Mouse (Mus musculus) megakaryocyte progenitor cell, adult 5-6 weeks (primary cell): ENCODE data around the gene Atxn7l1. TPM values are rescaled to one million over a fixed set of nuclear protein-coding genes. Genes with fewer than 3 reads are reported as not detected.

Experiments
- ATAC-seq: replicated peaks from 2 replicates; pipeline ENCODE4 v1.8.0; 2016; ENCODE audit warnings: mild to moderate bottlenecking, moderate TSS enrichment, inconsistent platforms; ENCODE audit not compliant: poor library complexity
- total RNA-seq, 2 experiments: library from RNA; stranded (forward) in 1 of 2; stranded (reverse) in 1 of 2; fragments of 157-497, 149-512 nt in 1 of 2; fragments of 200-1000 nt in 1 of 2; gene quantifications; 2 replicates each; pipeline versions ENCODE4 v1.2.3 to v1.2.4; 2015 to 2017

Atxn7l1 gene
- total RNA-seq, 2 experiments from 2014 or later, result 33.1 to 96.1 TPM

DNA sequence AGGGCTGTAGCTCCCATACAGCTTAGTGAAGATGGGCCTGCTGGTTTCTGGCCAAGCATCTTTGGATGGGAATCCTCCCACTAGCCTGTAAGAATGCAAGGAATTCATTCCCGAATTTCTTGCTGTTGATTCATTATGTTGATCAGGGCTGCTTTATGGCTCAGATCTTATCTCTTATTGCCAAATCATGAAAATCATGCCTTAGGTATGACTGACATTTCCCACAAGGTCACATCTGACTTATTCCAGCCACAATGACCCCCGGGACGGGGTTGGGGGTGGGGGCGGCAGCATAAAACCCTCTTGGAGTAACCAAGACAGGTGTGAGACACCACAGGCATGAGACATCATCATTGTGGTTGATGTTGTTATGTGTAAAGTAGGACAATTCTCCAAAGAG lies 34.4 kb downstream of the Atxn7l1 start:
- no peak for ATAC-seq

DNA sequence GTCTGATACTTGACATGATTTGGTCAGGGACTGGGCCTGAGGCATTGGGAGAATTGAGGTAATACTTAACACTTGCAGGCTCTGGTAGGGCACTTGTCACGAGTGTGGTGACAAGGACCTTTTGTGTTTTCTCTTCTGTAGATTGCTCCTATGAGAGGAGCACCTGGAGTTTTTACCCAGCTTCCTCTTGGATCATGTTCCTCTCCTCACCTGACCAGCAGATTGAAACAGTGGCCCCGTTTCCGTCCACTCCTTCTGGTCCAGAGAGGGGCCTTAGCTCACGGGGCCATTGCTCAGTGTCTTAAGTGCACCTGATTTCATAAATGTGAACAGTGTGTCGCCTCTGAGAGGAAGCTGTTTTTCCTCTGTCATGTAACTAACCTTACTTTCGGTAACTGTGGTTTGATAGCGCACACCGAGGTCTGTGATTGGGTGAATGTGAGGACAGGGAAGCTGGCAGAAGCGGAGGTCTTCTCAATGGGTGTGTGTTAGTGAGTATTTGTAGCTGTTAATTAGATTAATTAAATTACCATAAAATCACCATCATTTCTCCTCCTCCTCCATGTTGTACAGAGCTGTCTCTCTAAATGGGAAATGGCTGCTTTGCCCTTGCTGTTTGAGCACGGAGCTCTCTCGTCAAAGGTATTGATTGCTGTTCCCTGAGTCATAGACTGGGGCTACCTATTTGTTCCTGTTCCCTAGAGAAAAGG lies 35.1 kb downstream of the Atxn7l1 start:
- ATAC-seq, result peak; percentile 78

DNA sequence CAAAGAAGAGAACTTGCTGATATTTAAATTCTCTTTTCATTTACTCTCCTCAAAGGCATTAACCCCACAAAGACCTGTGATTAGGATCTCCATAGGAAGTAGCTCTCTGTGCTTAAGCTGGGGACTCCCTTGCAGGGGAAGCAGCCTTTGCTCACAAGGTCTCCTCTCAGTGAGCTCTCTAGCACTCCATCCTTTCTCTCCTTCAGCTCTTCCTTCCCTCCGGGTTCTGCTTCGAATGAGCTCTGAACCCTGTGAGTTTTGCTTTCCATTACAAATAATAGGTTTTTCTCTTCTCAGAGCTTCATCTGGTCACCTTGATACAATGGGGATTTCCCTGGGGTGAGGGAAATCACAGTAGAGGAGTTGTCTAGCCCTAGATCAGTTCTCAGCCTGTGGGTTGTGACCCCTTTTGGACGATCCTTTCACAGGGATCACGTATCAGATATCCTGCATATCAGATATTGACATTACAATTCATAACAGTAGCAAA lies 35.7 kb downstream of the Atxn7l1 start:
- ATAC-seq, result 0 out of 2 replicates have a peak, but pooled peaks have one; percentile 12

DNA sequence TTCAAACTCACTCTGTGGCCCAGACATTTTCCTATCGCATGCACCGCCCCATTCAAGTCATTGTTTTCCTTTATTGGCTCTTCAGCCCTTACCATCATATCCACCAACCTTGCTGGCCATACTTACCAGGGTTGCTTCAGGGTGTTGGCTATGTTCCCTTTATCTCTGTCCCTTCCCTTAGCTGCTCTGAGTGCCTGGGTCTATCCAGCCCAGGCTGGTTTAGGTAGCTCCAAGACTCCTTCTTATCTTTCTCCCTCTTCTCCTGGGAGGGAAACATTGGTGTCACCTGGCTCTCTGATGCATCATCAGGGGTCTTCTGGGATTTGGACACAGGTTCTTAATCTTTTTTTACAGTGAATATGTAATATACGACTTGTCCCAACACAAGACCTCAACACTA lies 36.6 kb downstream of the Atxn7l1 start:
- ATAC-seq, result 0 out of 2 replicates have a peak, but pooled peaks have one; percentile 18

DNA sequence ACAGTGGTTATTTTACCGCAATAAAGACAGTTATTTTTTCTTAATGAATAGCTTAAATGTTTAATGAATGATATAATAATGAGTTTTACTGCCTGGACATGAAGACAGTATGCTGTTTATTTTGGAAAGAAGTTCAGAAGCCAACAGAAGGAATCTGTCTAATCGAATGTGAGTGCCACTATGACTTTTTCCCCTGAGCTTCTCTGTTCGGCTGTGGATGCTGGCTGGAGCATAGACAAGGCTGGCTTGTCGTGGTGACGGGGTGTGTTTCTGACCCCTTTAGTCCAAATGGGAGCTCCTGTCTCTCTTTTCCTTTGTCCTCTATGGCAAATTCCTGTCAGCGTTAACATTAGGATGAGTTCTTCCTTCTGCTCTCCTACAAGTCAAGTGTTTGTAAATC lies 37.6 kb downstream of the Atxn7l1 start:
- ATAC-seq, result no peak

DNA sequence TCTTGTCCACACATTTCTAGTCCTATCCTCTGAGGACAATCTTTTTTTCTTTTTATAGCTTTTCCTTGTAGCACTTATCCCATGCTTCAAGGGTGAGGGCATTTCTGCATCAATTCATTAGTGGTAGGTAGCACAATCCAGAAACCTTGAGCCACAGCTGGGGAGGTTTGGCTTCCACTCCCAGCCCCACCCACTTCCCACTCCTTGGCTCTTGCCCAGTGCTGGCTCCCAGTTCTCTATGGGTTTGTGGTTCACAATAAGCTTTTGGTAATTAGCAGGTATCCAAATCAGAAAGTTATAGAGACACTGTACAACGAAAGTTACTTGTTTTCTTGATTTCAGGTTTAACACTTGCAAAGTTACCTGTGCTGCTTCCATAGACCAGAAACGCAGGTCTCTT lies 38.8 kb downstream of the Atxn7l1 start:
- ATAC-seq, result no peak

DNA sequence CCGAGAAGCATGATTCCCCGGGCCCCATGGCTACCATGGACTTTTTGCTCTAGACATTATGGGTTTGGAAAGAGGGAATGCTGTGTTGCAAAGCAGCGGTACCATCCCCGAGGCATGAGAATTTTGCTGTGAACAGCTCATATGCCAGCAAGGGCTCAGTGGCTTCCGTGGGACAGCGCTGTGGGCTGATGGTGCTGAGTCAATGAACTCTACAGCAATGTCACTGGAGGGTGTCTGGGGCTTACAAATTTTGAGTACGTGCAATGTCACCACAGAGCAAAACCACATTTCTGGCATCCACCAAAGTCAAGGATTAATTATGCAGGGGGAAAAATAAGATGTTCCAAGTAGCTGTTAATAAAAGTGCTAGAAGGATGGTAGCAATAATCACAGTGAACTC lies 42.6 kb downstream of the Atxn7l1 start:
- no peak for ATAC-seq

DNA sequence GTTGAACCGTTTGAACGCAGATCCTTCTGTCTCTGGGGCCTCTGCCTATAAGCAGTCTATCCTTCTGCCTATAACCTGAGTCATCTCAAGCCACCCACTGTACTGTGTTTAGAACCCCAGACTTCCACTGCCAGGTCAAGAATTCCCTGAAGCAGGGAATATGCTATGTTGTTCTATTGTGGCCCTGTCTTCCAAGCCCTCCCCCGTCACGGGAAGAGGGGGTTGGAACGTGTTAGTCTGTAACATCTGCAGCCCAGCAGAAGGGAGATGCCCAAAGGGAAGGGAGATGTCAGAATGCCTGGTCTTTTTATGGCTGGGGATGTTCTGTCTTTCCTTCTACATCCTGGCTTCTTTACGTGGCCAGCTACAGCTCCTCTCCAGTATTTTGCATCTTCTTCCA lies 43.1 kb downstream of the Atxn7l1 start:
- ATAC-seq, result no peak

DNA sequence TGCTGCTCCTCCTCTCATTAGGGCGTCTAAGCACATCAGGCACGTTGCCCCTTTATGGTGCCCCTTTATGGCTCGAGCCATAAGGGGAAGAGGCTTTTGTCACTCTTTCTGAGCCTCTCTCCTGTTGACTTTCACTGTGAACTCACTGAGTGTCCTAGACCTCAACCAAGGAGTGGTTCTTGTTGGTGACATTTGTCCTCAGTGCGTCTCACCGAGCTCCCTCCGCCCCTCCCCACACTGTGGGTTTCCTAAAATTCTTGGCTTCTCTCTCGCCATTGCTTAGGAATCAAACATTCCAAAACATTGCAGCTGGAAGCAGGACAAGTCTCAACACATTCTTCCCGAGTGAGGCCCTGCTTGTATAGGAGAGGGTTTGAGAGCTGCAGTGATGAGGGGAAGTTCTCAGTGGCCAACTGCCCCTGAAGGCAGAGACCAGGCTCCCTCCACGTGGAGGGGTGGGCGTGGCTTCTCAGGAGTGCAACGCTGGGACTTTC lies 46.0 kb downstream of the Atxn7l1 start:
- ATAC-seq, result no peak; the same call in 1 of the 2 replicates

DNA sequence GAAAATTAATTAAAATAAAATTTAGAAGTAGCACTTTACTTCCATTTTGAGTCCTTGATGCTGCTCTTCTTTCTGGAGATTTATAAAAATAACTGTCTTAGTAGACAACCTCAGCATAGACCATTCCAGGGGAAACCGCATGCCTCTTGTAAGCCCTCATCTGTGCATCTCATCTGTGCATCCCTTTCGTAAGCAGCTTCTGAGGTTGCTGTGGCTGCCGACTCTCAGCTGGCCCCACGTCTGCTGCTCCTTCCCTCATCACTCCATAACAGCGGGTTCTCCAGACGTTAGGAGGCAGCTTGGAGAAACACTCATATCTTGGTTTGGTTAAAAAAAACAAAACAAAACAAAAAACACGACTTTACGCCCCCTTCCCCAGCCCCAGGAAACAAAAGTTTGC lies 47.7 kb downstream of the Atxn7l1 start:
- no peak for ATAC-seq

DNA sequence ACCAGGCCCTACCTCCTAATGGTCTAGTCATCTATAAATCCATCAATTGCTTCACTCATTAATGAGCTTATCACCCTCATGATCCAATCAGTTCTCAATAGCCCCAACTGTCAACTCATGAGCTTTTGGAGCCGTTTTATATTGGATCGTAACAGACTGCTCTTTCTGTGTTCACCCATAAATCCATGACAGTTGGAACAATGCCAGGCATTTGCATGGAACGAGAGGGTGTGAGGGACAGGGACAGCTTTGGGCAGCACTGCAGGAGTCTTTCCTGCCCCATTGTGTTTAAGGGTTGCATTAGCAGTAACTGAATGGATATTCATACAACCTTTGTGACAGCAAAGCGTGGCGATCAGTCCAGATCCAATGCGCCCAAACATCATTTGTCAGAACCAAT lies 49.8 kb downstream of the Atxn7l1 start:
- ATAC-seq, result no peak

DNA sequence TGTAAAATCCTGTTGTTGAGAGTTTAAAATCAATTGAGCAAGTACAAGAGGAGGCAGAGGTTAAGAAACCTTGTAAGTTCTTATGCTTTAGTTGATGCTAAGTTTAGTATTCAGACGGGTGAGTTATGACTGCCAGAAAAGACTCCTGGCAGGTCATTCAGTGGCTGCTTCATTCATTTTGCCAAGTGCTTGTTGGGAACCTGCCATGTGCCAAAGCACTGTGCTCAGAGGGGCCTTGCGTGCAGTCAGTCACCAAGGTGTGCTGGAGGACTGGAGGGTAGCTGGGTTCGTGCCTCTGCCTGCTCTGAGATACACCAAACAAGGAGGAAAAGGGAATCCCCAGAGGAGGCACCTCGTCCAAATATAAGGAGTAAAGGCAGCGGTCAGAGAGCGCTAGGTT lies 50.3 kb downstream of the Atxn7l1 start:
- no peak for ATAC-seq

DNA sequence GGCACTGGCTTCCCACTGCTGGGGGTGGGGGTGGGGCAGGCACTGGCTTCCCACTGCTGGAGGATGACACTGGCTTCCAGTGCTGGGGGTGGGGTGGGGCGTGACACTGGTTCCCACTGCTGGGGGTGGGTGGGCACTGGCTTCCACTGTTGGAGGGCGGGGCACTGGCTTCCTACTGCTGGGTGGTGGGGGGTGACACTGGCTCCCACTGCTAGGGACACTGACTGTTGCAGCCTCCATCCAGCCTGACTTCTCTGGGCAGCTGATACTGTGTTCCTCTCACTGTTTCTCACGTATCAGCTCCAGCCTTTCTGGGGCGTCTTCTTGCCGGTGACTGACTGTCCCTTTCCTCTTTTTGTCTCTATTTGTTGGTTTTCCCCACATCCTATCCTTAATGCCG lies 53.6 kb downstream of the Atxn7l1 start:
- ATAC-seq, result no peak

DNA sequence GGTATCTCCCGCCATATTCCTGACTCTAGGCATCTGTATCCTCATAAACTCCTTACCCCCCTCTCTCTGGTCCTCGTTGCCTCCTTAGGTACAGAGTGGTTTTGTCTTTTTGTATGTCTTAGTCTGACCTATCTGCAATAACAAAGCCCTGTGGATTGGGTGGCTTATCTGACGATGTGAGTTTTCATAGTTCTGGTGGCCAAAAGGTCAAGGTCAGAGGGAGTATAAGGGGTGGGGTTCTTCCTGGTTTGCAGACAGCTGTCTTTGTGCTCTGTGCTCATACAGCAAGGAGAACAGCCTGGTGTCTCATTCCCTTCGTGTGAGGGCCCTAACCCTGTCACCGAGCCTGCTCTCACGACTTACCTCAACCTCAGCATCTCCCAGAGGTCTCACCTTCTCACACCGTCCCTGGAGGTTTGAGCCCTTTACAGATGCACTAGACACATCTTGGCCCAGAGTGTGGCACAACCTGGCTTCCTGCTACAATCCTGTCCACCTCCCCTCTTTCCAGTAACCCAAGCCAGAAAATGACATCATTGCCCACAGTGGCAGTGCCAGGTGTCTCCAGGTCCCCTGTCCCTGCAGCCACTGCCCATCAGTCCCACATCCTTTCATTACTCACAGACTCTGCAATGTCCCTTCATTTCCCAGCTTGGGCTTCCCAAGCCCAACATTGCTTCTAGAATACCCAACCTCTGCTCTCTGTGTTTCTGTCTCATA lies 54.2 kb downstream of the Atxn7l1 start:
- ATAC-seq, result no peak

DNA sequence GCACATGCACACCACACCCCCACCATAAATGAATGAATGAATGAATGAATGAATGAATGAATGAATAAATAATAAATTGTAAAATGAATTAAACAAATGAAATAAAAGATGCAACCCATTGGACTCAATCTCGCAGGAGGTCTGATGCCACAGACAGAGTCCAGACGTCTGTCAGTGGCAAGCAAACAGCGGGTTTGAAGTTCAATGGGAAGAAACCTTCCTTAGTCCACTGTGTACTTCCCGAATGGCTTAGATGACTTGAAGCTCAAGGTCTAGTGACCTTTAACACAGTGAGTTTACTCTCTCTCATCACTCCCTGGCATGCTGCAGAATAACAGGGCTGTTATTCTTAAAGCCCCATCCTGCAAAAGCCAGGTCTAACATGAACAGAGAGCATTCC lies 57.8 kb downstream of the Atxn7l1 start:
- ATAC-seq, result no peak

DNA sequence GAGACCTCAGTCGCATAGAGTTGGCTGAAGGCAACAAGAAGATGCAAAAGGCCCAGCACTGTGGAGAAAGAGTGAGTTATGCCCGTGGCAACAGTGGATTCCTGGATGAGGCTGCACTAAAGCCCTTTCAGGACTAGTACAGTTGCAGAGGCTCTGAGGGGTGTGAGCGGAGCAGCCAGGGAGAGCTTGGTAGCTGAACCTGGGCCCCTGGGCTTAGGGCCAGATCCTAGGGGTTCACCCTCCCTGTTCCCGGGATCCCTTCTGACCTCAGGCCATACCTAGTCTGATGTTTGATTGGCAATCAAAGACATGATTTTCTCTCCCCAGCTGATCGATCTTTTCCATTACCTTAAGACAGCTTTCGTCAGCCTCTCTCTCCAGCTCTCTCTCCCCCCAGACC lies 58.8 kb downstream of the Atxn7l1 start:
- no peak for ATAC-seq

DNA sequence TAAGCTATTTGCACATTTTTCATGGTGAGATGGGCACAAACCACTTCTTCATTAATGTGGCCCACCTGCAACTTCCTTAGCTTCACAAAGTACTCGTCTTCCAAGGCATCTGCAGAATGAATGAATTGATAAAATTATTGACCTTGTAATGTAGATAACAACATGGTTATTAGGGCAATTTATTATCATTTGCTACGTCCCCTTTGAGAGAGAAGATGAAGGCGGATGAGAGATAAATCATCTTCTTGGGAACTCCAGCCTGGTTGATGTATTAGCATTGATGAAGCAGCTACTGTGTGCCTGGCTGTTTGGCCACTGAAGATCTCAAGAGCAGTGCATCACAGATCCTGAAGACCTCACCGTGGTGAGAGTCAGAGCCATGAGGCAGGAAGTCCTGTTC lies 63.4 kb downstream of the Atxn7l1 start:
- no peak for ATAC-seq

DNA sequence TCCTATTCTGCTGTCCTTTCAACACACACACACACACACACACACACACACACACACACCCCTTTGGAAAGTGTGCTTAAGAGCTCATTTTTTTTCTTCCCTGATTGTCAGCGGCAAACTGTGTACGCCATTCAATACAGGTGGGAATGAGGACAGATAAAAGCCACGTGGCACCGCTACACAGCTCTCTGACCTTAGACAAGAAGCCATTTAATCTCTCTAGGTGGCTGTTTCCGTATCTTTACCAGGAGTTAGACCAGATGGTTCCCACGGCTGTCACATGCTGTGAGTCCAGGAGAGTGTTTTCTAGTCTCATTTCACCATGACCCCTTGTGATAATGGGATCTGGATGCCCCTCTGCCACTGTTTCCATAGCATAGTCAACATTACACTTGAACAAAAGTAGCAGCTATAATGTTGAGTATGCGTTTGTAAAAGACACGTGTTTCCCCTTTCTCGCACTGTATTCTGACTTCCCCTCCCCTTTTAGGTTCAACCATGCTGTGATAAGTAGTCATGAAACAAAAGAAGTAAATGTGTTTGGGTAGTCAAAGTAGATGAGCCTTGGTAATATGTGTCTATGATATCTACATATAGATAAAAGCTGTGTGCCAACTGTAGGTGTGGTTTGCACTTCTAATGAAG lies 70.8 kb downstream of the Atxn7l1 start:
- ATAC-seq, result peak; percentile 5; the same call in 1 of the 2 replicates

DNA sequence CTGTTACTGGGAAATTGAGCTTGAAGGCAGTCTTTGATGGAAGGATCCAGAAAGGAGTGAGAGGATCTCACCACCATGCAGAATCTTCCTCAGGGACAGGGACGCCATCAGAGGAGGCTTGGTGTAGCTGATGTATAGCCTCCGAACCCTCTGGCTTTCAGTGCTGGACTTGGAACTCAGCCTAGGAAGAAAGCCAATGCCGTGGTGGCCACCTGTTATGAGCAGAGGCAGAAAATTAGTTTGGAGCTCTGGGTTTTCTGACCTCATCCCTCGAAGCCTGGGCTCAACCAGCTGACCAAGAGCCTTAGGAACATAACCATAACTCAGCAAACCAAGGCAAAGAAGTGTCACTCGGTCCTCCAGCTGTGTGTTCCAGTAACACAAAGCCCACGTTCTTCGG lies 71.9 kb downstream of the Atxn7l1 start:
- no peak for ATAC-seq

DNA sequence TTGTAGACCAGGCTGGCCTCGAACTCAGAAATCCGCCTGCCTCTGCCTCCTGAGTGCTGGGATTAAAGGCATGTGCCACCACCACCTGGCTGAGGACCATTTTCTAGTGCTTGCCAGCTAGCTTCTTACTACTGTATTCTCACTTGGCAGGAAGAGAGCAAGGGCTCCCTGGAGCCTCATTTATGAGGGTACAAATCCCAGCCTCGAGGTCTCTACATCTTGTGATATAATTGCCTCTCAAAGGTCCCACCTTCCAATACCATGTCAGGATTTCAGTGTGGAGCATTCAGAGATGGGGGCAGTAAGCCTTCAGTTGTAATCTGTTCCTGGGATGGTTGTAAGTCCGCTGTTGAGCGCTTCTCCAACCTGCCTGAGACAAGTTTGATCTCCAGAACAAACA lies 72.6 kb downstream of the Atxn7l1 start:
- no peak for ATAC-seq

DNA sequence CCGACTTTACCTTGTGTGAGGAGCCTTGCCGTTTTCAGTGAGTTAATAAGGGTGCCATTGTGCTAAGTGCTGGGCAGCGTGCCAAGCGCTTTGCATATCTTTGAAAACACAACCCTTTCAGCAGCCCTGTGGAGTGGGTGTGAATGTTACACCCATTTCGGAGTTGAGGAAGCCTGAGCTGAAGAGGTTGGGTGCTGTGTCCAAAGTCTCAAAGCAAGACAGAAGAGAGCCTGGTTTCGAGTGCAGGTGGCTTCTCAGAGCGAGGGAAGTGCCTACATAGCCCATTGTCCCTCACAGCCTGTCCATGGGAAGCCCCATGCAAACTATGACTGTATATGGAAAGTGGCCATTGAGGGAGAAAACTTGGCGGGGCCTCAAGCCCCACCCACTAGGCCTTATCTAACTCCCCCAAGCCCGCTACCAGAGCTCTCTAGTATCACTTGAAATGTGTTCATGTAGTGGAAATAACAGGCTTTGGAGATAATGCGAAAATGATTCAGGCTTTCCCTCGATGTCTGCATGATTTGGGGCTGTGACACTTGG lies 73.1 kb downstream of the Atxn7l1 start:
- ATAC-seq, result peak; percentile 78
